Mouse (Mus musculus) kidney, adult 2 months (tissue): Measurements from ENCODE around the gene Kctd21.

Experiments used
- CTCF ChIP-seq: fragments of 200-500 bp; conservative IDR thresholded peaks from 2 replicates; pipeline ENCODE4 v1.5.1; 2011; ENCODE audit warnings: low read depth, mild to moderate bottlenecking, control low read depth, low read length, moderate library complexity, mixed read lengths; ENCODE audit not compliant: insufficient read depth, insufficient read length
- POLR2A ChIP-seq: fragments of 200-500 bp; IDR thresholded peaks from one replicate; pipeline ENCODE4 v1.6.1; 2011; ENCODE audit warnings: low read depth, low read length, control low read depth

GRCm38 (mm10) chr7:97325156-97325985 is 6.8 kb upstream of the Kctd21 start:
- TF ChIP-seq CTCF (no peak), POLR2A (no peak)
